Mouse (Mus musculus) heart, embryonic 15.5 days (tissue): ENCODE measurements around the gene Lin7c. TPM values are rescaled to one million over a fixed set of nuclear protein-coding genes. Genes with fewer than 3 reads are reported as not detected.
A peak's percentile ranks its signal among the peaks of the same experiment; 100 is the strongest.

ENCODE experiments used
- ATAC-seq: fragments of 200-750 bp; cut with Nextera tagmentation; replicated peaks from 2 replicates; pipeline ENCODE4 v1.8.0; 2017; ENCODE audit warnings: low read depth, moderate TSS enrichment; ENCODE audit not compliant: insufficient number of reproducible peaks, insufficient read depth, low FRiP score
- H3K27ac ChIP-seq: fragments of 300-500 bp; sonication (generic); 2 replicates; pipeline ENCODE4 v1.5.1; 2015; ENCODE audit warnings: mild to moderate bottlenecking, inconsistent platforms
- H3K27me3 ChIP-seq: fragments of 300-500 bp; sonication (generic); 2 replicates; pipeline ENCODE4 v1.6.1; 2015; ENCODE audit warnings: inconsistent platforms
- H3K36me3 ChIP-seq: fragments of 300-500 bp; sonication (generic); 2 replicates; pipeline ENCODE4 v1.6.1; 2015; ENCODE audit warnings: mild to moderate bottlenecking, inconsistent platforms
- H3K4me1 ChIP-seq: fragments of 300-500 bp; sonication (generic); replicated peaks from 2 replicates; pipeline ENCODE4 v1.6.1; 2015; ENCODE audit warnings: inconsistent platforms
- H3K4me2 ChIP-seq: fragments of 300-500 bp; sonication (generic); 2 replicates; pipeline ENCODE4 v1.6.1; 2015; ENCODE audit warnings: inconsistent platforms, mild to moderate bottlenecking, moderate library complexity
- H3K4me3 ChIP-seq: fragments of 300-500 bp; sonication (generic); 2 replicates; pipeline ENCODE4 v1.5.1; 2015; ENCODE audit warnings: mild to moderate bottlenecking, inconsistent platforms
- H3K9ac ChIP-seq: fragments of 300-500 bp; sonication (generic); 2 replicates; pipeline ENCODE4 v1.6.1; 2015; ENCODE audit warnings: mild to moderate bottlenecking, inconsistent platforms
- H3K9me3 ChIP-seq: fragments of 300-500 bp; sonication (generic); replicated peaks from 2 replicates; pipeline ENCODE4 v1.6.1; 2016; ENCODE audit warnings: inconsistent platforms
- WGBS: fragments of 180-500 bp; shearing (Covaris S2); methylation state at CpG from one replicate; pipeline ENCODE4 v1.1.7; 2015; ENCODE audit warnings: mixed read lengths; 5-methylcytosine and 5-hydroxymethylcytosine counted together
- polyA plus RNA-seq: library from polyadenylated mRNA; unstranded; fragments of >200 nt; fragmentation: Nextera tagmentation; extraction: Ambion mirVana; gene quantifications from 2 replicates; pipeline ENCODE4 v1.2.1, GENCODE M21; 2015

The Lin7c gene
- polyA plus RNA-seq, 1 experiment from 2014 or later, result 37.3 TPM

DNA sequence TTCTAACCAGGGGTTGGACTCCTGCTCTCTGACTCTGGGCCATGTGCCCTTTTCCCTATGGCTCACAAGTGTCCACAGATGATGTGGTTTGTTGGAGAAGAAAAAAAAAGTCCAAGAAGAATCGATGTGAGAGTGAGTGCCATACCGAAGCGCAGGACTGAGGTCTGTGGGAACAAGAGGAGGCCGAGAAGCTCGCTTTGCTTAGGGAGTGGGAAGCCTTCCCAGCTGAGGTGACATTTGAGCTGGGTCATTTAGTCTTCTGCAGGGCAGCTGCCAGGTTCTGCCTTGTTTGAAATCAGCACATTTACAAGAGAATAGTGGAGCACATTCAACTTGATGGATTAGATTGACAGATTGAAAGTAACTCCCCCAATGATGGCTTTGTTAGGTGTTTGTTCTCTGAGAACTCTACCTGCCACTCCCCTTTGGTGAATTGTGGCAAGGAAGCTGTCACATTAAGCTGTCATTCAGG lies 51.4 kb downstream of the Lin7c start:
- Histone ChIP-seq H3K27me3 (no peaks in the 10 kb centered on the region), H3K27ac (no peak overlapping the region), H3K36me3 (no peaks in the 10 kb centered on the region), H3K4me1 (peaks cover 33% of the 10 kb centered on the region), H3K4me3 (no peak overlapping the region), H3K9me3 (no peaks in the 10 kb centered on the region), H3K4me2 (no peak overlapping the region), H3K9ac (no peak overlapping the region)
- ATAC-seq, result no peak
- WGBS, result 70% methylated on average over 5 of the region's 5 CpGs

GRCm38 (mm10) chr2:109942810-109943570 lies 52.3 kb downstream of the Lin7c start:
- Histone ChIP-seq H3K27me3 (no peaks in the 10 kb centered on the region), H3K4me1 (peaks cover 33% of the 10 kb centered on the region), H3K9me3 (no peaks in the 10 kb centered on the region), H3K27ac (no peak overlapping the region), H3K4me2 (no peak overlapping the region), H3K36me3 (no peaks in the 10 kb centered on the region), H3K4me3 (no peak overlapping the region), H3K9ac (no peak overlapping the region)
- WGBS, result 87% methylated on average over 8 of the region's 8 CpGs
- ATAC-seq, result no peak

DNA sequence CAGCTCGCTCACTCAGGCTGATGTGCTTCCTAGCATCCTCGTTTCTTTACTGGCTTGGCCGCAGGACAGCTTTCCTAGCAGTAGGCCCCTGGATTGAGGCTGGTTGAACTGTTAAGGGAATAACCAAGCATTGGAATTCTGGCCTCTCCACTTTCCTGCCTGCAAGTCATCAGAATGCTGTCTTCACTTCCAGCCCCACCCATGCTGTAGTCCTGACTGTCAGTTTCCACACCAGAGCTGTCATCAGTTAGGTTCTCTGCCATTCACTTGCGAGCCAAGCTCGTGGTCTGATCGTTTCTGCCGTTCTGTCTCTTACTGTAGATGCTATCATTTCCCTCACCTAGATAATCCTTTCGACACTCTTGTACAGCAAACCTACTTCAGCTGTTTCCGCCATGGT lies 54.3 kb downstream of the Lin7c start:
- H3K9ac ChIP-seq, result no peak overlapping the region
- 20% methylated on average over 9 of the region's 9 CpGs for WGBS

DNA sequence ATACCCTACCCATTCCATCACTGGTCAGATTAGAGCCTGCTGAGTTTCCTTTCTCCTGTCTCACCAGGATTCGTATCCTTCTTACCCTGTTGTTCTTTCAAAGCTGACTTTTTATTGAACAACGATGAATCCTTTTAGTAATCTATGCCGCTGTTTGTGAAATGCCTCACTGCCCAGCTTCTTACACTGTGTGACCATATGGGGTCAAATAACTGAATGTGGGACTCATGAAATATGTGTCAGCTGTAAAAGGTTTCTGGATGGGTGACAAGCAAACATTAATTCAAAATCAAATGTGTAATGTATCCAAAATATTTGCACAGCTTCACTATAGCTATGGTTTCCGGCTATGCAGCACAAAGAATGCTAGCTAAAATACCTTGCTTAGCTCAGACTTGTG lies 54.9 kb downstream of the Lin7c start:
- Histone ChIP-seq H3K9me3 (no peaks in the 10 kb centered on the region), H3K27me3 (no peaks in the 10 kb centered on the region), H3K27ac (peak overlapping the region; percentile 76), H3K4me2 (peak overlapping the region; percentile 29; the same call in 1 of the 2 replicates), H3K36me3 (no peaks in the 10 kb centered on the region), H3K4me3 (no peak overlapping the region), H3K9ac (no peak overlapping the region), H3K4me1 (peaks cover 40% of the 10 kb centered on the region)
- WGBS, result 68% methylated on average over 4 of the region's 4 CpGs
- no peak for ATAC-seq

More for the DNA sequence above, 54.3 kb downstream of the Lin7c start:
- H3K4me3 ChIP-seq, result no peak overlapping the region
- no peaks in the 10 kb centered on the region for H3K9me3 ChIP-seq
- H3K27me3 ChIP-seq, result no peaks in the 10 kb centered on the region
- H3K36me3 ChIP-seq, result no peaks in the 10 kb centered on the region
- ATAC-seq, result peak; percentile 94
- H3K27ac ChIP-seq, result peak overlapping the region; percentile 76
- H3K4me1 ChIP-seq, result peaks cover 36% of the 10 kb centered on the region
- H3K4me2 ChIP-seq, result peak overlapping the region; percentile 29

DNA sequence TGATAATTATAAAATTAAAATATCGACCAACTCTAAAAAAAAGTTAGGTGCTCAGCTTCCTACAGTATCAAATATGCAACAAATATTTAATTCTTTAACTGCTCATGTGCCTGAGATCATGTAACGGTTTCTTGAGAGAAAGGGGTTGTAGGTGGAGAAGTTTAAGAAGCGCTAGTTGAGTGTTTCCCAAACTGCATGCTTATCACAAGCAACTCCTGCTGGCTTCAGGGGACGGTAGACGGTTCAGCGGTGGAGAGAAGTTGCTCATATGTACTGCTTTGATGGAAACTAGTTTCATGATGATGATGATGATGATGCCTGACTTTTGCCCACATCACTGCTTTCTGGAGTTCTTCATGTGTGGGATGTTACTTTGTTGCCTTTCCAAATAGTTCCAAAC lies 55.8 kb downstream of the Lin7c start:
- Histone ChIP-seq H3K4me2 (no peak overlapping the region), H3K36me3 (no peaks in the 10 kb centered on the region), H3K9me3 (no peaks in the 10 kb centered on the region), H3K4me3 (no peak overlapping the region), H3K27ac (no peak overlapping the region), H3K9ac (no peak overlapping the region), H3K4me1 (peaks cover 49% of the 10 kb centered on the region), H3K27me3 (no peaks in the 10 kb centered on the region)
- no peak for ATAC-seq
- WGBS, result 72% methylated on average over 6 of the region's 6 CpGs

GRCm38 (mm10) chr2:109949519-109949918 lies 58.9 kb downstream of the Lin7c start:
- H3K4me3 ChIP-seq, result no peak overlapping the region
- no peak overlapping the region for H3K4me2 ChIP-seq
- no peaks in the 10 kb centered on the region for H3K36me3 ChIP-seq
- no peak for ATAC-seq
- H3K27ac ChIP-seq, result no peak overlapping the region
- peaks cover 55% of the 10 kb centered on the region for H3K4me1 ChIP-seq
- H3K9ac ChIP-seq, result no peak overlapping the region
- H3K27me3 ChIP-seq, result no peaks in the 10 kb centered on the region
- H3K9me3 ChIP-seq, result no peaks in the 10 kb centered on the region

DNA sequence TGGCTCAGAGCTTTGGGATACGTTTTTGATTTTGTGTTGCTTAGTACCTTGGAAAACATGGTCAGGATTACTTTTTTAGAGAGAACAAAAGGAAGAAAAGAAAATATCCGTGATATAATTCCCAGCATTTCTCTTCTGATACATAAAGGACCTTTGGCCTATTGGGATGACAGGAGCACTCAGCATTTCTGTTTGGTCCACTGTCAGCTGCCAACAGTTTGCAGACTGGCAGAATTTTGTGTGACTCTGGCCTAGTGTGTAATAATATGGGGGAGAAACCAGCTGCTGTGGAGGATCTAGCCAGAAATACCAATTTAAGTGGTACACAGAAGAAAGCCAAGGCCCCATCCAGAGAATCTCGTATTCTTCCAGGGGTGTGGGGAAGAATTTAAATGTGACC lies 59.7 kb downstream of the Lin7c start:
- no peaks in the 10 kb centered on the region for H3K9me3 ChIP-seq
- peak overlapping the region; percentile 28 for H3K27ac ChIP-seq
- 69% methylated on average over 3 of the region's 3 CpGs for WGBS
- H3K36me3 ChIP-seq, result no peaks in the 10 kb centered on the region
- H3K27me3 ChIP-seq, result no peaks in the 10 kb centered on the region
- H3K4me1 ChIP-seq, result peaks cover 55% of the 10 kb centered on the region
- no peak overlapping the region for H3K4me2 ChIP-seq
- H3K9ac ChIP-seq, result no peak overlapping the region
- ATAC-seq, result no peak
- H3K4me3 ChIP-seq, result no peak overlapping the region

Other genes with a start within 250 kb of the Lin7c start
- gene Bdnf, start 216.2 kb upstream of the Lin7c start, polyA plus RNA-seq, result 0.50 and 0.96 TPM in 2 replicates
- 10.7 and 11.3 TPM in 2 replicates for gene Lgr4, start 26.8 kb downstream of the Lin7c start, polyA plus RNA-seq
- gene Ccdc34, start 127.0 kb downstream of the Lin7c start, polyA plus RNA-seq, result 24.6 and 29.8 TPM in 2 replicates